ENCODE assay signal across 11 mouse cellular contexts in genomic region chr17:75619472-75619871, GRCm38 (mm10).
DNase-seq lines count a peak whose midpoint lies in the region; ATAC-seq and TF ChIP-seq lines count a peak whose summit lies in the region.
"Had no signal": no experiment of that assay in that cellular context is flagged by ENCODE, and none has a peak within 500 bp of the region (broad histone marks: within the 10 kb centered on the region; RNA-seq: fewer than 3 reads in every experiment).

No protein-coding gene starts in this region.

- no peak for TF ChIP-seq POLR2A in ES-Bruce4 (IDR thresholded peaks at IDR 0.05; ENCODE audit: insufficient read depth, low read length)
- no peak for TF ChIP-seq POLR2A in brain, embryonic 14.5 days (IDR thresholded peaks at IDR 0.05; ENCODE audit: borderline replicate concordance, extremely low read depth, insufficient read depth, insufficient read length, poor library complexity, severe bottlenecking)

- no peaks in the 10 kb centered on the region for H3K27me3 ChIP-seq in heart, embryonic 11.5 days (ENCODE audit: control insufficient read depth, insufficient read depth, low read length)
- no peaks in the 10 kb centered on the region for H3K27me3 ChIP-seq in liver, postnatal 0 days (ENCODE audit: insufficient read depth, low read length)
- H3K27me3 ChIP-seq in ES-Bruce4 (ENCODE audit: control insufficient read depth, insufficient read depth, low read length, poor library complexity, severe bottlenecking): no peaks in the 10 kb centered on the region
- H3K27me3 ChIP-seq: embryonic facial prominence, embryonic 13.5 days; limb, embryonic 12.5 days had no signal

- 57% methylated on average over 3 of the region's 3 CpGs for WGBS in heart, embryonic 11.5 days (ENCODE audit: insufficient replicate concordance)
- WGBS in liver, postnatal 0 days (ENCODE audit: insufficient replicate concordance): 67% methylated on average over 3 of the region's 3 CpGs

- ATAC-seq in heart, embryonic 11.5 days (replicated peaks; ENCODE audit: insufficient number of reproducible peaks, low FRiP score, low TSS enrichment): no peak
- no peak for ATAC-seq in liver, postnatal 0 days

- no peaks in the 10 kb centered on the region for H3K9me3 ChIP-seq in heart, embryonic 11.5 days (replicated peaks; ENCODE audit: control insufficient read depth, low read length)
- no peaks in the 10 kb centered on the region for H3K9me3 ChIP-seq in liver, postnatal 0 days (ENCODE audit: low read length)
- no peaks in the 10 kb centered on the region for H3K9me3 ChIP-seq in ES-Bruce4 (replicated peaks; ENCODE audit: control insufficient read depth, insufficient read depth, low read length, poor library complexity, severe bottlenecking)
- H3K9me3 ChIP-seq: embryonic facial prominence, embryonic 13.5 days; limb, embryonic 12.5 days had no signal

- H3K4me1 ChIP-seq in heart, embryonic 11.5 days (ENCODE audit: control insufficient read depth, insufficient read depth, low read length): no peaks in the 10 kb centered on the region
- H3K4me1 ChIP-seq in liver, postnatal 0 days (ENCODE audit: insufficient read depth): no peaks in the 10 kb centered on the region
- H3K4me1 ChIP-seq in ES-Bruce4 (ENCODE audit: control insufficient read depth, insufficient read depth, low read length): no peaks in the 10 kb centered on the region
- H3K4me1 ChIP-seq: embryonic facial prominence, embryonic 13.5 days; limb, embryonic 12.5 days had no signal

- DNase-seq in heart, postnatal 4 days: peak; percentile 18
- no peak for DNase-seq in liver, postnatal 0 days
- no peak for DNase-seq in liver
- no peak for DNase-seq in brain, embryonic 14.5 days (ENCODE audit: low read depth)
- no peak for DNase-seq in thymus, postnatal 14 days
- DNase-seq in B cell, adult 2 months: no peak
- DNase-seq: thymus, postnatal 25 days had no signal

- no peak overlapping the region for H3K9ac ChIP-seq in heart, embryonic 11.5 days (ENCODE audit: low read depth, low read length)
- H3K9ac ChIP-seq in liver, postnatal 0 days (replicated peaks): no peak overlapping the region
- no peak overlapping the region for H3K9ac ChIP-seq in ES-Bruce4 (ENCODE audit: low read depth, poor library complexity, severe bottlenecking)
- H3K9ac ChIP-seq: embryonic facial prominence, embryonic 13.5 days; limb, embryonic 12.5 days had no signal

- no peak for TF ChIP-seq EP300 in liver, postnatal 0 days (IDR thresholded peaks at IDR 0.05; ENCODE audit: low read depth)
- no peak for TF ChIP-seq EP300 in ES-Bruce4 (IDR thresholded peaks at IDR 0.05; ENCODE audit: insufficient read depth, low read depth, low read length)

- H3K4me3 ChIP-seq in heart, embryonic 11.5 days (ENCODE audit: low read depth, low read length): no peak overlapping the region
- no peak overlapping the region for H3K4me3 ChIP-seq in liver, postnatal 0 days (ENCODE audit: low read depth, low read length)
- no peak overlapping the region for H3K4me3 ChIP-seq in ES-Bruce4 (ENCODE audit: low read depth, low read length)
- H3K4me3 ChIP-seq: embryonic facial prominence, embryonic 13.5 days; limb, embryonic 12.5 days had no signal

- H3K4me2 ChIP-seq in heart, embryonic 11.5 days: no peak overlapping the region
- H3K4me2 ChIP-seq in liver, postnatal 0 days (ENCODE audit: low read depth, low read length): no peak overlapping the region
- H3K4me2 ChIP-seq: embryonic facial prominence, embryonic 13.5 days; limb, embryonic 12.5 days had no signal

- peak; percentile 24; the same call in 1 of the 2 replicates for TF ChIP-seq CTCF in liver, postnatal 0 days (IDR thresholded peaks at IDR 0.05; ENCODE audit: low read depth)
- peak; percentile 48 for TF ChIP-seq CTCF in ES-Bruce4 (IDR thresholded peaks at IDR 0.05; ENCODE audit: low read depth, low read length)
- TF ChIP-seq CTCF in brain, embryonic 14.5 days (IDR thresholded peaks at IDR 0.05; ENCODE audit: borderline replicate concordance, extremely low read depth, insufficient read depth, insufficient read length): peak; percentile 36; the same call in 1 of the 2 replicates

- no peak overlapping the region for H3K27ac ChIP-seq in heart, embryonic 11.5 days (ENCODE audit: low read depth, low read length)
- H3K27ac ChIP-seq in liver, postnatal 0 days (ENCODE audit: low read depth): no peak overlapping the region
- H3K27ac ChIP-seq in ES-Bruce4 (ENCODE audit: insufficient read depth, low read length): no peak overlapping the region
- H3K27ac ChIP-seq: embryonic facial prominence, embryonic 13.5 days; limb, embryonic 12.5 days had no signal

- H3K36me3 ChIP-seq in heart, embryonic 11.5 days (ENCODE audit: control insufficient read depth, insufficient read depth, low read length): no peaks in the 10 kb centered on the region
- H3K36me3 ChIP-seq in liver, postnatal 0 days (replicated peaks; ENCODE audit: insufficient read depth, low read length): no peaks in the 10 kb centered on the region
- H3K36me3 ChIP-seq in ES-Bruce4 (ENCODE audit: control insufficient read depth, insufficient read depth, low read length, poor library complexity, severe bottlenecking): no peaks in the 10 kb centered on the region
- H3K36me3 ChIP-seq: embryonic facial prominence, embryonic 13.5 days; limb, embryonic 12.5 days had no signal
